Mouse (Mus musculus): ENCODE data around the gene Pcx. TPM values are rescaled to one million over a fixed set of nuclear protein-coding genes. Genes with fewer than 3 reads are reported as not detected.

Pcx gene
- total RNA-seq, 1 experiment from 2014 or later, result 0.35 TPM

- ATAC-seq (ENCODE audit: extremely low read depth, insufficient number of reproducible peaks, low FRiP score, poor library complexity, severe bottlenecking), result no peak
Observed at GRCm38 (mm10) chr19:4635986-4636385, 125.7 kb downstream of the Pcx start.

DNA sequence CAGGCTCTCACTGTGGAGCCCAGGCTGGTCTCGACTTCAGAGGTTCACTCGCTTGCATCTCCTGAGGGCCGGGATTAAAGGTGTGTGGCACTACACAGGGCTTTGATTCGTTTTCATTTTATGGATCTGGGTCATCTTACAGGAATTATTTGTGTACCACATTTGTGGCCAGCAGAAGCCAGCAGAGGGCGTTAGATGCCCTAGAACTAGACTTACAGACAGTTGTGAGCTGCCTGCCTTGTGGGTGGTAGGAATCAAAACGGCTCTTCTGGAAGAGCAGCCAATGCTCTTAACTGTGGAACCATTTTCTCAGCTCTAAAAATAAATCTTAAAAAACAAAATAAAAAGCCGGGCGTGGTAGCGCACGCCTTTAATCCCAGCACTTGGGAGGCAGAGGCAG is 134.0 kb downstream of the Pcx start:
- ATAC-seq (ENCODE audit: extremely low read depth, insufficient number of reproducible peaks, low FRiP score, poor library complexity, severe bottlenecking), result no peak

- ATAC-seq (ENCODE audit: extremely low read depth, insufficient number of reproducible peaks, low FRiP score, poor library complexity, severe bottlenecking), result no peak
Observed at GRCm38 (mm10) chr19:4646917-4647492, 136.7 kb downstream of the Pcx start.

DNA sequence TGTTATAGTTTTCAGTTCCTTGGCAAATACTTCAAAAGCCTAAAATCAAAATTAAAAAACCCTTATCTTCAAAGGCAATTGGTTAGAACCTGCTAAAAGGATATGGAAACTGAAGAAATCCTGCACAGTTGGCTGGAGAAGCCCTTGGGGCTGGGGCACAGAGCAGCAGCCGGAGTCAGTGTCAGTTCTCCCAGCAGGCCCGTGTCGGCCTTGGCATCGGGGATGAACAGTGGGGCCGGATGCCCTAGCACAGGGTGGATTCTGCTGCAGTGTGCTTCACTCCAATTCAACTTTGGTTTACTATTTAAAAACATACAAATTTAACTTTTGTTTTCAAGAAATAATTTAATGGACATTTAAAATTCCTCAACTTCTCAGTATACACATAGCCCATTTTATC is 147.9 kb downstream of the Pcx start:
- no peak for ATAC-seq (ENCODE audit: extremely low read depth, insufficient number of reproducible peaks, low FRiP score, poor library complexity, severe bottlenecking)

GRCm38 (mm10) chr19:4666815-4667214 is 156.5 kb downstream of the Pcx start:
- ATAC-seq (ENCODE audit: extremely low read depth, insufficient number of reproducible peaks, low FRiP score, poor library complexity, severe bottlenecking), result no peak

- ATAC-seq (ENCODE audit: extremely low read depth, insufficient number of reproducible peaks, low FRiP score, poor library complexity, severe bottlenecking), result no peak
Observed at GRCm38 (mm10) chr19:4670776-4671175, 160.5 kb downstream of the Pcx start.

Other genes starting within 250 kb of the Pcx start
- 48.0 and 59.8 TPM in 2 replicates for gene Ssh3, start 241.3 kb upstream of the Pcx start, total RNA-seq (2017)
- gene Ankrd13d, start 227.3 kb upstream of the Pcx start, total RNA-seq (2017), result 36.3 and 49.8 TPM in 2 replicates
- 692 and 849 TPM in 2 replicates for gene Grk2, start 204.2 kb upstream of the Pcx start, total RNA-seq (2017)
- gene Kdm2a, start 112.2 kb upstream of the Pcx start, total RNA-seq (2017), result 205 and 210 TPM in 2 replicates
- not detected in 2 replicates for gene Rhod, start 71.0 kb upstream of the Pcx start, total RNA-seq (2017)
- not detected in 2 replicates for gene Syt12, start 33.0 kb upstream of the Pcx start, total RNA-seq (2017)
- not detected in 2 replicates for gene 2010003K11Rik, start 11.9 kb upstream of the Pcx start, total RNA-seq (2017)
- gene Lrfn4, start 105.2 kb downstream of the Pcx start, total RNA-seq (2017), result not detected in 2 replicates
- 19.2 and 24.2 TPM in 2 replicates for gene Rce1, start 115.2 kb downstream of the Pcx start, total RNA-seq (2017)
- gene Gm960, start 188.2 kb downstream of the Pcx start, total RNA-seq (2017), result not detected in 2 replicates
- gene Sptbn2, start 200.7 kb downstream of the Pcx start, total RNA-seq (2017), result not detected in 2 replicates
- 20.4 and 32.4 TPM in 2 replicates for gene Rbm4b, start 246.0 kb downstream of the Pcx start, total RNA-seq (2017)

All from neutrophil, adult 5-6 weeks (primary cell).